Mouse (Mus musculus): ENCODE measurements around the gene Sp7. TPM values are rescaled to one million over a fixed set of nuclear protein-coding genes. Genes with fewer than 3 reads are reported as not detected.

The Sp7 gene
- polyA plus RNA-seq, 1 experiment from 2014 or later: not detected

- Histone ChIP-seq H3K4me1 (replicated peaks) (peaks cover 28% of the 10 kb centered on the region), H3K9me3 (replicated peaks) (no peaks in the 10 kb centered on the region), H3K36me3 (replicated peaks) (no peaks in the 10 kb centered on the region), H3K4me2 (no peak overlapping the region), H3K9ac (no peak overlapping the region), H3K27ac (replicated peaks) (no peak overlapping the region), H3K4me3 (replicated peaks) (no peak overlapping the region), H3K27me3 (peaks cover 97% of the 10 kb centered on the region)
- WGBS (ENCODE audit: insufficient replicate concordance): 32% methylated on average over 5 of the region's 5 CpGs
- no peak for ATAC-seq (ENCODE audit: insufficient read depth)
Observed at GRCm38 (mm10) chr15:102358834-102359233, 8.1 kb downstream of the Sp7 start.

GRCm38 (mm10) chr15:102358126-102358525, 8.9 kb downstream of the Sp7 start:
- Histone ChIP-seq H3K4me2 (no peak overlapping the region; the same call in 1 of the 2 replicates), H3K9ac (no peak overlapping the region), H3K36me3 (replicated peaks) (no peaks in the 10 kb centered on the region), H3K4me3 (replicated peaks) (no peak overlapping the region), H3K27me3 (peaks cover 94% of the 10 kb centered on the region), H3K27ac (replicated peaks) (no peak overlapping the region), H3K4me1 (replicated peaks) (peaks cover 28% of the 10 kb centered on the region), H3K9me3 (replicated peaks) (no peaks in the 10 kb centered on the region)
- no peak for ATAC-seq (ENCODE audit: insufficient read depth)
- WGBS (ENCODE audit: insufficient replicate concordance): 2% methylated on average over 25 of the region's 25 CpGs

GRCm38 (mm10) chr15:102356501-102357325, 10.3 kb downstream of the Sp7 start:
- Histone ChIP-seq H3K9ac (no peak overlapping the region), H3K4me3 (replicated peaks) (no peak overlapping the region), H3K27me3 (peaks cover 91% of the 10 kb centered on the region), H3K4me1 (replicated peaks) (peaks cover 22% of the 10 kb centered on the region), H3K36me3 (replicated peaks) (no peaks in the 10 kb centered on the region), H3K4me2 (peak overlapping the region; percentile 79), H3K9me3 (replicated peaks) (no peaks in the 10 kb centered on the region), H3K27ac (replicated peaks) (no peak overlapping the region)
- ATAC-seq (ENCODE audit: insufficient read depth): no peak
- 33% methylated on average over 16 of the region's 16 CpGs for WGBS (ENCODE audit: insufficient replicate concordance)

- H3K9me3 ChIP-seq (replicated peaks): no peaks in the 10 kb centered on the region
- H3K27me3 ChIP-seq: peaks cover 85% of the 10 kb centered on the region
- peak overlapping the region; percentile 51 for H3K4me3 ChIP-seq (replicated peaks)
- peaks cover 26% of the 10 kb centered on the region for H3K4me1 ChIP-seq (replicated peaks)
- no peak for ATAC-seq (ENCODE audit: insufficient read depth)
- H3K36me3 ChIP-seq (replicated peaks): no peaks in the 10 kb centered on the region
- H3K9ac ChIP-seq: peak overlapping the region; percentile 27; the same call in 1 of the 2 replicates
- 1% methylated on average over 37 of the region's 38 CpGs for WGBS (ENCODE audit: insufficient replicate concordance)
- no peak overlapping the region for H3K27ac ChIP-seq (replicated peaks)
- H3K4me2 ChIP-seq: peak overlapping the region; percentile 79
Observed at GRCm38 (mm10) chr15:102355871-102356441, 11.0 kb downstream of the Sp7 start.

GRCm38 (mm10) chr15:102355134-102355870, 11.7 kb downstream of the Sp7 start:
- under 1% methylated on average over 49 of the region's 49 CpGs for WGBS (ENCODE audit: insufficient replicate concordance)
- Histone ChIP-seq H3K36me3 (replicated peaks) (no peaks in the 10 kb centered on the region), H3K4me1 (replicated peaks) (peaks cover 27% of the 10 kb centered on the region), H3K4me2 (peak overlapping the region; percentile 79), H3K9ac (peak overlapping the region; percentile 27; the same call in 1 of the 2 replicates), H3K4me3 (replicated peaks) (peak overlapping the region; percentile 51), H3K9me3 (replicated peaks) (no peaks in the 10 kb centered on the region), H3K27ac (replicated peaks) (no peak overlapping the region), H3K27me3 (peaks cover 79% of the 10 kb centered on the region)
- ATAC-seq (ENCODE audit: insufficient read depth): no peak

GRCm38 (mm10) chr15:102353986-102354385, 13.0 kb downstream of the Sp7 start:
- Histone ChIP-seq H3K27ac (replicated peaks) (no peak overlapping the region), H3K4me2 (no peak overlapping the region), H3K9me3 (replicated peaks) (no peaks in the 10 kb centered on the region), H3K36me3 (replicated peaks) (no peaks in the 10 kb centered on the region), H3K27me3 (peaks cover 66% of the 10 kb centered on the region), H3K4me3 (replicated peaks) (no peak overlapping the region), H3K4me1 (replicated peaks) (peaks cover 38% of the 10 kb centered on the region), H3K9ac (no peak overlapping the region)
- ATAC-seq (ENCODE audit: insufficient read depth): no peak
- WGBS (ENCODE audit: insufficient replicate concordance): 63% methylated on average over 2 of the region's 2 CpGs

- Histone ChIP-seq H3K4me3 (replicated peaks) (no peak overlapping the region), H3K9ac (no peak overlapping the region), H3K36me3 (replicated peaks) (peaks cover 9% of the 10 kb centered on the region; the same call in 1 of the 2 replicates), H3K27me3 (peaks cover 47% of the 10 kb centered on the region), H3K27ac (replicated peaks) (no peak overlapping the region), H3K9me3 (replicated peaks) (no peaks in the 10 kb centered on the region), H3K4me2 (no peak overlapping the region), H3K4me1 (replicated peaks) (peaks cover 34% of the 10 kb centered on the region)
- no peak for ATAC-seq (ENCODE audit: insufficient read depth)
- WGBS (ENCODE audit: insufficient replicate concordance): 53% methylated on average over 2 of the region's 2 CpGs
Observed at GRCm38 (mm10) chr15:102352177-102352576, 14.8 kb downstream of the Sp7 start.

DNA sequence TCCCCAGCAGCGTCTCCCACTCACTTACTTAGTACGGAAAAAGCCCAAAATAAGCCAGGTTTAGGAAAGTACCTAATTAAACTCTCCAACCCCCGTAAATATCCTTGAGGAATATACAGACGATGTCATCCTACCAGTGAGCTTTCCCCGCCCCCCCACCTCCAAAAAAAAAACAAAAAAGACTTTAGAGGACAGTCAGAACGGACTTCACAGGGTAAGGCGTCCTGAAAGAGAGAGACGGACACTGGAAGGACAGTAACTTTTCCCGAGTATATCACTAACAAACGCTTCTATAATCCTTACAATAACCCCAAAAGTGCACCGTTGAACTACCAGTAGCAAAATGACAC, 16.1 kb downstream of the Sp7 start:
- Histone ChIP-seq H3K27me3 (peaks cover 35% of the 10 kb centered on the region), H3K4me3 (replicated peaks) (peak overlapping the region; percentile 85), H3K4me2 (peak overlapping the region; percentile 71), H3K36me3 (replicated peaks) (peaks cover 21% of the 10 kb centered on the region), H3K9ac (peak overlapping the region; percentile 82), H3K9me3 (replicated peaks) (no peaks in the 10 kb centered on the region), H3K4me1 (replicated peaks) (peaks cover 30% of the 10 kb centered on the region), H3K27ac (replicated peaks) (peak overlapping the region; percentile 71)
- peak; percentile 32 for ATAC-seq (ENCODE audit: insufficient read depth)
- 7% methylated on average over 11 of the region's 11 CpGs for WGBS (ENCODE audit: insufficient replicate concordance)

- Histone ChIP-seq H3K27ac (replicated peaks) (peak within 1 kb of the TSS; percentile 76), H3K9ac (peak within 1 kb of the TSS; percentile 82), H3K9me3 (replicated peaks) (no peaks in the 10 kb centered on the region), H3K4me2 (peak within 1 kb of the TSS; percentile 71), H3K36me3 (replicated peaks) (peaks cover 27% of the 10 kb centered on the region), H3K4me3 (replicated peaks) (peak within 1 kb of the TSS; percentile 85), H3K4me1 (replicated peaks) (peaks cover 24% of the 10 kb centered on the region), H3K27me3 (peaks cover 29% of the 10 kb centered on the region)
- WGBS (ENCODE audit: insufficient replicate concordance): under 1% methylated on average over 56 of the region's 56 CpGs
- ATAC-seq (ENCODE audit: insufficient read depth): peak; percentile 89
Observed at GRCm38 (mm10) chr15:102350138-102350941, 16.6 kb downstream of the Sp7 start, which contains the start of gene Aaas. Gene Aaas, minus strand, starts transcription at chr15:102350771.

DNA sequence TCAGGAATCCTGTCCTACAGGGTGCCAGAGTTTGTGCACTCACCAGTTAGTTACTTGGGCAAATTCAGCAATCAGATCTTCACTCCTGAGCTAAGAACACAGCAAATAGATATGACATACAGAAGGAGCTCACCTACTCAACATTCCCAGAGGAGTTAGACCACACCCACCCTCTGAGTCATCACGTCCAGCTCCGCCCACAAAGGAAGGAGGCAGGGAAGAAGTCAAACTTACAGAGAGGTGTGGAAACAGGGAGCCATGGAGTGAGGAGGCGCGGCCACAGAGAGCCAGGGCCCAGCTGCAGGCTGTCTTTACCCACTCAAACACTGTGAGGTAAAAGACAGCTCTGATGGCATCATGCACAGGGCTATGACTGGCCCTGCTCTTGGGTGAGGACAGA, 20.5 kb downstream of the Sp7 start:
- Histone ChIP-seq H3K27ac (replicated peaks) (no peak overlapping the region), H3K4me3 (replicated peaks) (no peak overlapping the region), H3K36me3 (replicated peaks) (peaks cover 58% of the 10 kb centered on the region), H3K9ac (no peak overlapping the region), H3K27me3 (no peaks in the 10 kb centered on the region), H3K4me1 (replicated peaks) (peaks cover 18% of the 10 kb centered on the region), H3K9me3 (replicated peaks) (no peaks in the 10 kb centered on the region), H3K4me2 (no peak overlapping the region)
- WGBS (ENCODE audit: insufficient replicate concordance): 72% methylated on average over 4 of the region's 4 CpGs
- ATAC-seq (ENCODE audit: insufficient read depth): no peak
